Mouse (Mus musculus) olfactory bulb, adult 2 months (tissue): ENCODE data around the gene Trpm8. TPM values are rescaled to one million over a fixed set of nuclear protein-coding genes. Genes with fewer than 3 reads are reported as not detected.

ENCODE experiments used
- H3K27ac ChIP-seq: fragments of 200-500 bp; 2 replicates; pipeline ENCODE4 v1.5.1; 2012; ENCODE audit warnings: low read depth, low read length; ENCODE audit not compliant: insufficient read depth
- H3K4me1 ChIP-seq: fragments of 200-500 bp; 2 replicates; pipeline ENCODE4 v1.6.1; 2012; ENCODE audit warnings: low read length; ENCODE audit not compliant: control insufficient read depth, insufficient read depth
- H3K4me3 ChIP-seq: fragments of 200-500 bp; 2 replicates; pipeline ENCODE4 v1.5.1; 2012; ENCODE audit warnings: mild to moderate bottlenecking, low read depth, low read length, moderate library complexity; ENCODE audit not compliant: insufficient read depth
- CTCF ChIP-seq: fragments of 200-500 bp; IDR thresholded peaks from 2 replicates; pipeline ENCODE4 v1.5.1; 2012; ENCODE audit warnings: low read depth, mild to moderate bottlenecking, low read length, moderate library complexity; ENCODE audit not compliant: insufficient read depth
- POLR2A ChIP-seq: fragments of 200-500 bp; IDR thresholded peaks from 2 replicates; pipeline ENCODE4 v1.6.1; 2012; ENCODE audit warnings: mild to moderate bottlenecking, low read depth, low read length, moderate library complexity; ENCODE audit not compliant: insufficient read depth
- WGBS: fragments of 180-500 bp; shearing (Covaris S2); methylation state at CpG from one replicate; pipeline ENCODE4 v1.1.7; 2018; 5-methylcytosine and 5-hydroxymethylcytosine counted together
- polyA plus RNA-seq: library from polyadenylated mRNA; stranded (reverse); fragments of >200 nt; gene quantifications from 2 replicates; pipeline ENCODE4 v1.2.4, GENCODE M21; 2012; ENCODE audit warnings: low replicate concordance; ENCODE audit not compliant: missing spikeins, insufficient read depth, insufficient read length

Gene Trpm8
- polyA plus RNA-seq, 1 experiment = not detected

DNA sequence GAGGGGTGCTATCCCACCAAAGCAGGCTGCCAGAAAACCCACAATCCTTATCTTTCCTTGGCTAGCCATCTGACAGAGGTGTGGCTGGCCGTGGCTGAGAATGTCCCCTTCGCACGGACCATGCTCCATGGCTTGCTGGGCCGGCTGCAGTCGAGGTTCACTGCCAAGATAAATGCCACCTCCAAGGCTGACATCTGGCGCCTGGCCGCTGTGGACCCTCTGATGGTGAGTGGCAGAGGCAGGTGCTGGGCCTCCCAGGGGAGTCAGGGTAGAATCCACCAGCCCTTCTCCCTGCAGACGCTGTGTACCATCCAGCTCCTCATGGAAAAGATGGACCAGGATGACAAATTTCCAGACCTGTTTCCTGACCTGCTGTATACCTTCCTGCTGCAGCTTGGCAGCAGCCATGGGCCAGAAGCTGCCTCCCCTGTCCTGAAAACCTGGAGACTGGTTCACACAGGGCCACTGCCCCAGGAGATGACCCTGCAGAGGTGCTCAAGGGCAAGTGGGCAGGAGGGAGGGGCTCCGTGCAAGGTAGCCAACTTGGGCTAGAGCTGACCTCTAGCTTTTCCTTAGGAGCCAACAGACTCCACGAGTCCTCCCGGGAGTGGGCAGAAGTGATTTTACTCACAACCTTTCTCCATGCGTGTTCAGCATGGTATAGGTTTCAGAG lies 22.5 kb upstream of the Trpm8 start:
- Histone ChIP-seq H3K4me1 (peaks cover 3% of the 10 kb centered on the region; the same call in 1 of the 2 replicates), H3K4me3 (no peak overlapping the region), H3K27ac (no peak overlapping the region)
- TF ChIP-seq POLR2A (no peak), CTCF (no peak)
- 91% methylated on average over 12 of the region's 12 CpGs for WGBS

DNA sequence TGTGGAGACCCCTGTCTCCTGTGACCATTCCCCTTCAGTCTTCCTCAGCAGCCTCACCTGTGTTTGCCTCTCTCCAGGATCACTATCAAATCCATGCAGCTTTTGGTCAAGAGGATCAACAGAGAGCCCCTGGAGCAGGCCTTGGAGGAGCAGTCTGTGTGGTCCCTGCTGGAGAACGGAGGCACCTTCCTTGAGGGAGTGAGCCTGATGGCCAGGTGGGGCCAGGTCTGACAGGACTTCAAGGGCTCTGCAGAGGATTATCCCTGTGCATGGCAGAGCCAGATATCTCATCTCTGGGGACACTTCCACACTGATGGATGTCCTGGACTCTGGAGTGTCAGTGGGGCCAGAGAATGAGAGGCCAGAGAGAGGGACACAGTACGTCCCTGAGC lies 22.0 kb upstream of the Trpm8 start:
- no peak for TF ChIP-seq CTCF
- TF ChIP-seq POLR2A = no peak
- H3K4me3 ChIP-seq = no peak overlapping the region
- 60% methylated on average over 2 of the region's 2 CpGs for WGBS
- peaks cover 3% of the 10 kb centered on the region; the same call in 1 of the 2 replicates for H3K4me1 ChIP-seq
- no peak overlapping the region for H3K27ac ChIP-seq

DNA sequence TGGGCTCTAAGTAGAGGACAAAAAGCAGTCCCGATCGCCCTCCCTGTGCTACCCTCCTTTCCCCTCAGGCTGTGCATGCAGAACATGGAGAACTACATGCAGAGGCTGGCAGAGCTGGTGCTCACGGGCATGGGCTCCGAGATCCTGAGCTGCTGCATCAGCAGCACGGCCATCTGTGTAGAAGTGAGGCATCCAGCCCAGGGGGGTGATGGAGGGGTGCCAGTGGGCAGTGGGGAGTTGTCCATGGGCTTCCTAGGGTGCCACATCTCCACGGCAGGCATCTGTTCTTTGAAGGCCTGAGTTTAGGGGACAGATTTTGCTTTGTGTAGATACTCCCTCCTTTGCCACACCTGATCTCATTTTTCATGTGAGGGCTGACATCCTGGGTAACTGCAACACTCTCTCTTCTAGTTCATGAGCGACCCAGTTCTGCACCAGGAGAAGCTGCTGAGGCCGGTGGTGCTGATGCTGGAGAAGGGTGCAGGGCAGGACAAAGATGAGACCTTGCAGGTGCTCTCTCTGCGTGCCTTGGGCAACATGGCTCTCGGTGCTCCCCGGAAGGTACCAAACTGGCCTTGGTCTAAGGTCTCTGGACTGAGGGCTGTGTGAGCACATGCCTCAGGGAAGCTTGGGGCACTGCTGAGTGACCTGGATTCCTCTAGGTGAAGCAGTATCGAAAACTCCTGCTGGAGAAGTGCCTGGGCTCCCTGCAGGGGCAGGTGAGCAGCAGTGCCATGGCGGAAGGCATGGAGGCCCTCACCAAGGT lies 21.3 kb upstream of the Trpm8 start:
- H3K27ac ChIP-seq = no peak overlapping the region
- H3K4me3 ChIP-seq = no peak overlapping the region
- whole genome bisulfite sequencing = 80% methylated on average over 13 of the region's 13 CpGs
- TF ChIP-seq CTCF (no peak), POLR2A (no peak)
- H3K4me1 ChIP-seq = peaks cover 3% of the 10 kb centered on the region; the same call in 1 of the 2 replicates

DNA sequence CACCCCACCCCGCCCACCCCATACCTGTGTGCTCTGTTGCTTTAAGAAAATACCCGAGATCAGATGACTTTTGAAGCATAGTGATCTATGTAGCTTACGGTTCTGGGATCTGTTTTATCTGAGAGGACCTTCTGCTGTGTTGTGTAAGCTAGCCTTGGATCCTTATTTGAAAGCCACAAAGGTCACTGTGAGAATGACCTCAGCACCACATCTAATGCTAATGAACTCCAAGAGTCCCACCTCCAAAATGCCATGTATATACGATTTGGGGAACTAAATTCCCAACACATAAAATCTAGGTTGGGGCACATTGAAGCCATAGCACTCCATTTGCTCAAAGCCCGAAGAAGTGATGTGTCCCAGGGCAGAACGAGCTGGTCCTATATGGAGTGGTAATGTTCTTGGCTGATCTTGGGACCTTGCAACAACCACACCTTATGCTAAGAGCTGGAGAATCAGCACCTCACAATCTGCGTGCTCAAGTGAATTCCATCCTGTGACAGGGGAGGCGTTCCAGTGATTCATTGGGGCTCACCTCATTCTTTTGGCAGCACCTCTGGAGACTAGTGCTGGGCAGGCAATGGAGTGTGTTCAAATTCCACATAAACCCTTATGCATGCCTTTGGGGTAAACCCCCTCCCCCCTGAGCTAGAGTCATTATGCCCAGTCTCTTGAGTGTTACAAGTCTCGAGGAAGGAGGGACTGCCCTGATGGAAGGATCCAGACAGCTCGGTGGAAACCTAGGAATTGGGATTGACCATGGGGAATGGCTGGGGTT lies 20.4 kb upstream of the Trpm8 start:
- no peak for TF ChIP-seq POLR2A
- no peak for TF ChIP-seq CTCF
- H3K4me1 ChIP-seq = peaks cover 3% of the 10 kb centered on the region; the same call in 1 of the 2 replicates
- no peak overlapping the region for H3K4me3 ChIP-seq
- 80% methylated on average over 10 of the region's 10 CpGs for WGBS
- no peak overlapping the region for H3K27ac ChIP-seq

DNA sequence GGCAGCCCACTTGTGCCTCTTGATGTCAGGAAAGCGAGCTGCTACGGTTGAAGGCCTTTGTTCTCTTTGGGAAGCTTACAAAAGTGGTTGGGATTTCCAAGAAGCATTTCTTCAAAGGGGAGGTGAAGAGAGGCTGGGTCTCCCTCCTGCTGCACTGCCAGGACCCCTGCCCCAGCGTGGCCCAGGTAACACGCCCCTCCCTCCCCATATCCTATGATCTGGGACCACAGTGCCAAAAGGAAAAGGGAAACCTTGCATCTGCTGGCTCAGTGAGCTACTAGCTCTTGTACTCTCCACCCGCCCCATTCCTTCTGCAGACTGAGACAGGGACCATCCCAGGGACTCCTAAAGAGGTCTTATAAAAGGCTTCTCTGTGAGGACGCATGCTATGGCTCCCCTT lies 19.8 kb upstream of the Trpm8 start:
- Histone ChIP-seq H3K4me1 (peaks cover 6% of the 10 kb centered on the region; the same call in 1 of the 2 replicates), H3K4me3 (no peak overlapping the region), H3K27ac (no peak overlapping the region)
- WGBS = 81% methylated on average over 6 of the region's 6 CpGs
- no peak for TF ChIP-seq CTCF
- no peak for TF ChIP-seq POLR2A

DNA sequence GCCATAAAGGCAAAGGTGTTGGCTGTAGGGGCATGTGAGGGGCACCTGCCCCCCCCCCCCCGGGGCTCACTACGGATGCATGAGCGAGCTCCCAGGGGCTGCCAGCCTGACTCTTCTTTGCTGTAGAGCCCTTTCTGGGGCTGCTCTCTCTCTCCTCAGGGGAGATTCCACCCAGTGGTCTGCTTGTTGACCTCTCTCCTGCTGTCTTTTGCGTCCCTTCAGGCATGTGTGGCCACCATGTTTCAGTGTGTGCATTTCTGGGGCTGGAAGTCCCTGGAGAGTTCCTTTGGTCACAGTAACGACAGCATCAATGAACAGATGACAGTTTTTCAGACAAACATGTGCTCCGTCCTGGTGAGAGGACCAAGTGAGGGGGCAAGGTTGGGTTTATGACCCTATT lies 19.1 kb upstream of the Trpm8 start:
- TF ChIP-seq CTCF (no peak), POLR2A (no peak)
- H3K27ac ChIP-seq = no peak overlapping the region
- WGBS = 71% methylated on average over 6 of the region's 6 CpGs
- peaks cover 6% of the 10 kb centered on the region; the same call in 1 of the 2 replicates for H3K4me1 ChIP-seq
- H3K4me3 ChIP-seq = no peak overlapping the region

DNA sequence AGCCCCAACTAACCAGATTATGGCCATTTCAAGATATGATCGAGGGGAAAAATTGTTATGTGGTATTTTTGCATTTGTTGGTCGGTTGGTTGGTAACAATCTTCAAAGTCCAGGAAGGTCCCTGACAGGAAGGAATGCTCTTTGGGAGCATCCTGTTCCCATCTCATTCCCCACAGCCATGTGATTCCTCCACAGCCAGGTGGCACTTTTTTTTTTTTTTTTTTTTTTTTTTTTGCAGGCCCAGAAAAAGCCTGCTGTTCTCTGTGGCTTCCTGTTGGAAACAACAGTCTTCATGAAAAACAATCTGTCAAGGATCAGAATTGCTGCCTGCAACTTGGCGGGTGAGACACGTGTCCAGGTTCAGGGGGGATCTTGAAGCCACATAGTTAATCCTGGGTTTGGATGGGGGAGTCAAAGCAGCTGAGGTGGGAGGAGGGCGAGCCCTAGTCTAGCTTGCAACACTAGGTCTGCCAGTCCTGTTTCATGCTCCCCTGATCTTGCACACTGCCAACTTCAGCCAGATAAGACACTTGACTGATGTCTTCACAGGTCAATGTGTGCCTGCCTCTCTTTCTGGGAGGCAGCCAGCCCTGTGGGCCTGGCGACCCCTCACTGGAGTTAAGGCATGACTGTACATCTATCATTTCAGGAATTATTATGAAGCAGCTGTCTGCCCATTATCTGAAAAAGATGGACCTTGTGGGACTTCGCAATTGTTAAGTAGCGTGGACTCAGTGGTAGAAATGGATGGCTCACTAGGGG lies 18.4 kb upstream of the Trpm8 start:
- H3K27ac ChIP-seq = no peak overlapping the region
- TF ChIP-seq POLR2A = no peak
- no peak for TF ChIP-seq CTCF
- 80% methylated on average over 8 of the region's 8 CpGs for WGBS
- peaks cover 6% of the 10 kb centered on the region; the same call in 1 of the 2 replicates for H3K4me1 ChIP-seq
- no peak overlapping the region for H3K4me3 ChIP-seq

DNA sequence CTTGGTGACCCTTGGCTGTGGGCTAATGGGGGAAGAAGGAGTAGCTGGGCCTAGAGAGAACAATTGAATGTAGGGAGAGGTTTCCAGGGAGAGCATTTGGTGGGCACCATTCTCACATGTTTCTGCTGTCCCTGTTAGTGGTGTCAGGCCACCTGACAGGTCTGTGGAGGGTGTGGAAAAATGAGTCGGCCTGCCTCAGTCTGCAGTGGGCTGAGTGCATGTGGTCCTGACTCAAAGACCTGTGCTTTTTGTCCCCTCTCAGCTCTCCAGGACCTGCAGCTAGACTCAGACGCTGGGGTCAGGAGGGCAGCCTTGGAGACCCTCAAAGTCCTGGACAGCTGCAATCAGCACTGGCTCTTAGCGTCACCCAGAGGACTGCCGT lies 17.8 kb upstream of the Trpm8 start:
- H3K4me3 ChIP-seq = no peak overlapping the region
- peaks cover 6% of the 10 kb centered on the region; the same call in 1 of the 2 replicates for H3K4me1 ChIP-seq
- WGBS = 86% methylated on average over 4 of the region's 4 CpGs
- TF ChIP-seq CTCF (no peak), POLR2A (no peak)
- H3K27ac ChIP-seq = no peak overlapping the region
